Mouse (Mus musculus): ENCODE measurements around the gene Hist1h2bq.
A peak's percentile ranks its signal among the peaks of the same experiment; 100 is the strongest.
"Not testable (repeated sequence)": the region's sequence is repeated elsewhere in the genome, so short reads cannot be mapped to it uniquely, and the experiment has no call there.

Hist1h2bq gene

GRCm38 (mm10) chr13:21810073-21810472 is at the start of gene Hist1h2bq, which contains the start of gene Hist1h2ao:
Gene Hist1h2bq (minus strand): TSS chr13:21810197.
Gene Hist1h2ao (plus strand): TSS chr13:21810465.
- not testable (repeated sequence) for DNase-seq

GRCm38 (mm10) chr13:21855698-21856162 is 45.7 kb upstream of the Hist1h2bq start:
- peak in 1 of 2 experiments; percentile 33 for DNase-seq

GRCm38 (mm10) chr13:21855146-21855545 is 45.1 kb upstream of the Hist1h2bq start:
- peak; percentile 64 to 68 for DNase-seq

GRCm38 (mm10) chr13:21852215-21852945 is 42.4 kb upstream of the Hist1h2bq start:
- DNase-seq: peak in 1 of 2 experiments; percentile 21

- not testable (repeated sequence) for DNase-seq
Measured at GRCm38 (mm10) chr13:21850696-21851095, 40.7 kb upstream of the Hist1h2bq start.

GRCm38 (mm10) chr13:21847883-21848282 is 37.9 kb upstream of the Hist1h2bq start:
- no peak for DNase-seq

GRCm38 (mm10) chr13:21846356-21846755 is 36.4 kb upstream of the Hist1h2bq start:
- DNase-seq: not testable (repeated sequence)

GRCm38 (mm10) chr13:21840508-21840907 is 30.5 kb upstream of the Hist1h2bq start:
- not testable (repeated sequence) for DNase-seq

- not testable (repeated sequence) for DNase-seq
Measured at GRCm38 (mm10) chr13:21833461-21833860, 23.5 kb upstream of the Hist1h2bq start, which contains the start of the genes Hist1h2ap and Hist1h2br. Gene Hist1h2ap (minus strand): TSS chr13:21833507. Gene Hist1h2br (plus strand): TSS chr13:21833743.

GRCm38 (mm10) chr13:21831418-21832394 is 21.7 kb upstream of the Hist1h2bq start, which contains the start of gene Hist1h4n:
Gene Hist1h4n (minus strand): TSS chr13:21832196.
- DNase-seq: peak in 1 of 2 experiments; percentile 26

GRCm38 (mm10) chr13:21830344-21830743 is 20.3 kb upstream of the Hist1h2bq start:
- no peak for DNase-seq

- no peak for DNase-seq
Measured at GRCm38 (mm10) chr13:21828511-21828910, 18.5 kb upstream of the Hist1h2bq start.

- not testable (repeated sequence) for DNase-seq
Measured at GRCm38 (mm10) chr13:21820082-21820890, 10.3 kb upstream of the Hist1h2bq start.

- DNase-seq: peak in 1 of 2 experiments; percentile 22
Measured at GRCm38 (mm10) chr13:21812092-21812491, 2.1 kb upstream of the Hist1h2bq start.

GRCm38 (mm10) chr13:21811539-21811938 is 1.5 kb upstream of the Hist1h2bq start, which contains the start of gene Hist1h4m:
Gene Hist1h4m (plus strand): TSS chr13:21811746.
- peak; percentile 31 to 49 for DNase-seq

GRCm38 (mm10) chr13:21811074-21811473 is 1.1 kb upstream of the Hist1h2bq start:
- not testable (repeated sequence) for DNase-seq

- DNase-seq: not testable (repeated sequence)
Measured at GRCm38 (mm10) chr13:21803058-21803457, 6.9 kb downstream of the Hist1h2bq start.

GRCm38 (mm10) chr13:21797163-21797562 is 12.8 kb downstream of the Hist1h2bq start:
- DNase-seq: not testable (repeated sequence)

- no peak for DNase-seq
Measured at GRCm38 (mm10) chr13:21795584-21795983, 14.4 kb downstream of the Hist1h2bq start.

- peak in 1 of 2 experiments; percentile 14 for DNase-seq
Measured at GRCm38 (mm10) chr13:21790601-21791283, 19.3 kb downstream of the Hist1h2bq start.

- no peak for DNase-seq
Measured at GRCm38 (mm10) chr13:21789925-21790324, 20.1 kb downstream of the Hist1h2bq start.
